Mouse (Mus musculus) kidney, embryonic 14.5 days (tissue): ENCODE measurements around the gene Sh3bgrl3. TPM values are rescaled to one million over a fixed set of nuclear protein-coding genes. Genes with fewer than 3 reads are reported as not detected.
"Not testable (repeated sequence)": the region's sequence is repeated elsewhere in the genome, so short reads cannot be mapped to it uniquely, and the experiment has no call there.

Experiments
- ATAC-seq: fragments of 200-750 bp; cut with Nextera tagmentation; 2 replicates; pipeline ENCODE4 v1.8.0; 2017; ENCODE audit warnings: moderate number of reproducible peaks, mild to moderate bottlenecking, moderate TSS enrichment, moderate library complexity; ENCODE audit not compliant: low FRiP score, low TSS enrichment
- H3K27ac ChIP-seq: fragments of 300-500 bp; sonication (generic); 2 replicates; pipeline ENCODE4 v1.5.1; 2014; ENCODE audit warnings: low read depth, mild to moderate bottlenecking, low read length, moderate library complexity, mixed read lengths
- H3K27me3 ChIP-seq: fragments of 300-500 bp; sonication (generic); 2 replicates; pipeline ENCODE4 v1.6.1; 2014; ENCODE audit warnings: mild to moderate bottlenecking, low read length; ENCODE audit not compliant: control insufficient read depth, insufficient read depth
- H3K36me3 ChIP-seq: fragments of 300-500 bp; sonication (generic); 2 replicates; pipeline ENCODE4 v1.6.1; 2014; ENCODE audit warnings: low read length, mixed read lengths; ENCODE audit not compliant: control insufficient read depth, insufficient read depth
- H3K4me1 ChIP-seq: fragments of 300-500 bp; sonication (generic); 2 replicates; pipeline ENCODE4 v1.6.1; 2014; ENCODE audit warnings: low read length, mixed read lengths; ENCODE audit not compliant: control insufficient read depth, insufficient read depth
- H3K4me2 ChIP-seq: fragments of 300-500 bp; sonication (generic); replicated peaks from 2 replicates; pipeline ENCODE4 v1.6.1; 2014; ENCODE audit warnings: low read depth, mild to moderate bottlenecking, low read length
- H3K4me3 ChIP-seq: fragments of 300-500 bp; sonication (generic); 2 replicates; pipeline ENCODE4 v1.5.1; 2014; ENCODE audit warnings: mild to moderate bottlenecking, low read length
- H3K9ac ChIP-seq: fragments of 300-500 bp; sonication (generic); 2 replicates; pipeline ENCODE4 v1.6.1; 2014; ENCODE audit warnings: low read depth, mild to moderate bottlenecking, low read length, moderate library complexity
- H3K9me3 ChIP-seq: fragments of 300-500 bp; sonication (generic); 2 replicates; pipeline ENCODE4 v1.6.1; 2016; ENCODE audit warnings: low read length; ENCODE audit not compliant: control insufficient read depth
- WGBS: fragments of 180-500 bp; shearing (Covaris S2); extraction: QIAGEN DNeasy Blood & Tissue Kit; methylation state at CpG from one replicate; pipeline ENCODE4 v1.1.7; 2014; 5-methylcytosine and 5-hydroxymethylcytosine counted together
- polyA plus RNA-seq: library from polyadenylated mRNA; unstranded; fragments of >200 nt; fragmentation: Nextera tagmentation; extraction: Ambion mirVana; gene quantifications from 2 replicates; pipeline ENCODE4 v1.2.1, GENCODE M21; 2014

Sh3bgrl3 gene
- polyA plus RNA-seq: 424 TPM in 2 replicates

DNA sequence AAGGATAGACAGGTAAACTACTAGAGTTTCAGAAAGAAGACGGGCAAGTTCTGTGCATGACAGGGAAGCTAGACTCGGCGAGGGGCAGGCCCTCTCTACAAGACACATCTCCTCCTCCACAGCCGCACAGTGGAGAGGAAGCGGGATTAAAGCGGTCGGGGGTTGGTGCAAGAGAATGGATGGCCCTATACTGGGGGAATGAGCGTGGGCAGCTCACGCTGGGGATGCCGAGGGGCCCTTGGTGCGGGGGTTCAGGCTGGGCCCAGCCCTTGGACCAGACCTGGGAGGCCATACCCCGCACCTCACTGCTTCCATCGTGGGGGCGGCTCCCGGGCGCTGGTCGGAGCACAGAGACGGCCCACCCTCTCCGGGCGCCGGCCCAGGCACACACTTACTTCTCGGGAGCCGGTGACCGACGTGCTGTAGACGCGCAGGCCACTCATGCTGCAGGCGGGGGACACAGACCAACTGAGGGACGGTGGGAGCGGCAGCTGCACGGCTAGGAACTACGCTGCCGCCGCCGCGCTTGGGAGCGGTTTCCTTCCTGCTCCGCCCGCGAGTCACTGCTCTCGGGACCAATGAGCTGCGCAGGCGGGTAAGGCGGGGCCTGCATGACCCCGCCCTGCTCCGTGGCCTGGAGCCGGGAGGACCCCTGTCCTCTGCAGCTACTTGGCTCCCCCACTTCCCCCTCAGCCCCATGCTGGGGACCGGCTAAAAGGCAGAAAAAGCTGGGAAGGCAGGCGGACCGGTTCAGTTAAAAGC, at the start of gene Sh3bgrl3:
Sh3bgrl3 (minus strand) TSS at position 569 of the 762 bp plus-strand sequence.
- H3K36me3 ChIP-seq: peaks cover 12% of the 10 kb centered on the region; the same call in 1 of the 2 replicates
- peaks cover 16% of the 10 kb centered on the region for H3K4me1 ChIP-seq
- H3K9ac ChIP-seq: peak within 1 kb of the TSS; percentile 77
- H3K9me3 ChIP-seq: no peaks in the 10 kb centered on the region
- H3K4me3 ChIP-seq: peak within 1 kb of the TSS; percentile 80
- peak within 1 kb of the TSS; percentile 77 for H3K4me2 ChIP-seq
- under 1% methylated on average over 46 of the region's 50 CpGs for WGBS
- H3K27me3 ChIP-seq: no peaks in the 10 kb centered on the region
- ATAC-seq: peak; percentile 93
- peak within 1 kb of the TSS; percentile 89 for H3K27ac ChIP-seq

GRCm38 (mm10) chr4:134172391-134172790, 43.8 kb upstream of the Sh3bgrl3 start:
- H3K27me3 ChIP-seq: no peaks in the 10 kb centered on the region
- no peak for ATAC-seq
- H3K9ac ChIP-seq: no peak overlapping the region
- H3K27ac ChIP-seq: no peak overlapping the region
- no peaks in the 10 kb centered on the region for H3K4me1 ChIP-seq
- no peaks in the 10 kb centered on the region for H3K9me3 ChIP-seq
- peaks cover 9% of the 10 kb centered on the region for H3K36me3 ChIP-seq
- H3K4me2 ChIP-seq: no peak overlapping the region
- H3K4me3 ChIP-seq: no peak overlapping the region
- 92% methylated on average over 3 of the region's 3 CpGs for WGBS

DNA sequence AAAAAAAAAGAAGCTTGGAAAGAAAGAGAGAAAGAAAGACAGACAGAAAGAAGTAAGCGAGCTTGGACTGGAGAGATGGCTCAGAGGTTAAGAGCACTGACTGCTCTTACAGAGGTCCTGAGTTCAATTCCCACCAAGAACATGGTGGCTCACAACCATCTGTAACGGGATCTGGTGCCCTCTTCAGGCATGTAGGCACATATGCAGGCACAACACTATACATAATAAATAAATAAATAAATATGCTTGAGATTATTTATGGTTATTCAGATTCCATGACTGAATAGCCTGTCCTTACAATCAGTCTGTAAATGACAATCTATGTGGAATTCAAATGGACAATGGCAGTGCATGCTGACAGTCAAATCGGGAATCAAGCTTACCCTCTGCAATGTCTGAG, 38.3 kb upstream of the Sh3bgrl3 start:
- no peaks in the 10 kb centered on the region for H3K9me3 ChIP-seq
- 95% methylated on average over 3 of the region's 3 CpGs for WGBS
- H3K9ac ChIP-seq: no peak overlapping the region
- H3K4me3 ChIP-seq: no peak overlapping the region
- no peak for ATAC-seq
- no peak overlapping the region for H3K4me2 ChIP-seq
- H3K27me3 ChIP-seq: no peaks in the 10 kb centered on the region
- no peak overlapping the region for H3K27ac ChIP-seq
- no peaks in the 10 kb centered on the region for H3K4me1 ChIP-seq
- peaks cover 6% of the 10 kb centered on the region for H3K36me3 ChIP-seq

- WGBS: 79% methylated on average over 3 of the region's 3 CpGs
- no peaks in the 10 kb centered on the region for H3K9me3 ChIP-seq
- H3K27me3 ChIP-seq: no peaks in the 10 kb centered on the region
- no peak overlapping the region for H3K27ac ChIP-seq
- no peak overlapping the region for H3K4me3 ChIP-seq
- peaks cover 4% of the 10 kb centered on the region for H3K36me3 ChIP-seq
- H3K4me2 ChIP-seq: no peak overlapping the region
- no peaks in the 10 kb centered on the region for H3K4me1 ChIP-seq
- no peak overlapping the region for H3K9ac ChIP-seq
- no peak for ATAC-seq
Measured at GRCm38 (mm10) chr4:134165548-134166465, 37.2 kb upstream of the Sh3bgrl3 start.

- ATAC-seq: no peak
- WGBS: 80% methylated on average over 6 of the region's 6 CpGs
- H3K4me1 ChIP-seq: no peaks in the 10 kb centered on the region
- H3K4me3 ChIP-seq: no peak overlapping the region
- no peaks in the 10 kb centered on the region for H3K27me3 ChIP-seq
- H3K4me2 ChIP-seq: no peak overlapping the region
- no peaks in the 10 kb centered on the region for H3K9me3 ChIP-seq
- H3K36me3 ChIP-seq: no peaks in the 10 kb centered on the region; the same call in 1 of the 2 replicates
- no peak overlapping the region for H3K9ac ChIP-seq
- H3K27ac ChIP-seq: no peak overlapping the region
Measured at GRCm38 (mm10) chr4:134165024-134165423, 36.4 kb upstream of the Sh3bgrl3 start.

- Histone ChIP-seq H3K36me3 (no peaks in the 10 kb centered on the region; the same call in 1 of the 2 replicates), H3K9me3 (no peaks in the 10 kb centered on the region), H3K9ac (no peak overlapping the region), H3K27me3 (no peaks in the 10 kb centered on the region), H3K4me3 (no peak overlapping the region), H3K27ac (no peak overlapping the region), H3K4me1 (no peaks in the 10 kb centered on the region), H3K4me2 (no peak overlapping the region)
- WGBS: 80% methylated on average over 5 of the region's 6 CpGs
- no peak for ATAC-seq
Measured at GRCm38 (mm10) chr4:134164591-134164990, 36.0 kb upstream of the Sh3bgrl3 start.

- H3K27me3 ChIP-seq, H3K9me3 ChIP-seq, H3K4me1 ChIP-seq, ATAC-seq, H3K27ac ChIP-seq, H3K36me3 ChIP-seq: not testable (repeated sequence)
- peak overlapping the region; percentile 42 for H3K4me2 ChIP-seq
- WGBS: 11% methylated on average over 29 of the region's 30 CpGs
- peak overlapping the region; percentile 37; the same call in 1 of the 2 replicates for H3K9ac ChIP-seq
- H3K4me3 ChIP-seq: peak overlapping the region; percentile 44
Measured at GRCm38 (mm10) chr4:134160071-134160470, 31.5 kb upstream of the Sh3bgrl3 start.

GRCm38 (mm10) chr4:134158774-134159173, 30.2 kb upstream of the Sh3bgrl3 start:
- H3K27me3 ChIP-seq: no peaks in the 10 kb centered on the region
- no peaks in the 10 kb centered on the region for H3K9me3 ChIP-seq
- no peak overlapping the region for H3K4me2 ChIP-seq
- WGBS: 70% methylated on average over 6 of the region's 6 CpGs
- 0 out of 2 replicates have a peak overlapping the region, but pooled peaks have one; percentile 24 for H3K27ac ChIP-seq
- H3K36me3 ChIP-seq: peaks cover 8% of the 10 kb centered on the region; the same call in 1 of the 2 replicates
- no peaks in the 10 kb centered on the region for H3K4me1 ChIP-seq
- no peak overlapping the region for H3K9ac ChIP-seq
- 0 out of 2 replicates have a peak, but pooled peaks have one; percentile 32 for ATAC-seq
- H3K4me3 ChIP-seq: no peak overlapping the region
